26 mouse cellular contexts compared by ENCODE assay signal in the genomic region with DNA sequence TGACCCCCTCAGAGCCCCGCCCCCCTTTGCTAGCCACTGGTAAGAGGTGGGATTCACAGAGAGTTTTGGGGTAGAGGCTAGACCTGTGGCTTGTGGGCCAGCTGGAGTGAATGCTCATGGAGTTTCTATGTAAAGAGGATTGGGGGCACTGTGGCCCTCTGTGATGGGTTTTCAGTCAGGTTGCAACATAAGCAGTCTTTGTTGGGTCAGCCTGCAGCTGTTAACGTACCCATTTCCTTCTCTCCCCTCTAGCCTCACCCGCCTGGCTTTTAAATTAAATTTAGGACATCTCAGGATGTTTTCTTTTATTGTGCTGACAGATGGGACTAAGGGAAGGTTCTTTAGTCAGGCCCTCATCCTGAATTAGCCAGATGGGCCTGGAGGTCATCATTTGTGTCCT.
"Had no signal": no experiment of that assay in that cellular context is flagged by ENCODE, and none has a peak within 500 bp of the region (broad histone marks: within the 10 kb centered on the region; RNA-seq: fewer than 3 reads in every experiment).

No protein-coding gene starts in this region.

- H3K9me3 ChIP-seq: heart, embryonic 13.5 days; heart, embryonic 15.5 days; hindbrain, embryonic 13.5 days; hindbrain, embryonic 15.5 days; limb, embryonic 10.5 days; limb, embryonic 12.5 days; liver, embryonic 13.5 days had no signal

- ATAC-seq: hindbrain, postnatal 0 days; intestine, embryonic 16.5 days had no signal

- H3K27ac ChIP-seq: gastrocnemius, adult 2 months; heart, adult 2 months; heart, embryonic 13.5 days; heart, embryonic 15.5 days; hindbrain, embryonic 13.5 days; hindbrain, embryonic 15.5 days; hindbrain, postnatal 0 days; limb, embryonic 10.5 days; limb, embryonic 12.5 days; liver, embryonic 13.5 days had no signal

- DNase-seq: gastrocnemius, adult 2 months; gastrocnemius, postnatal 10 days; gastrocnemius, postnatal 25 days; heart, adult 11 months; heart, adult 2 months; heart, postnatal 14 days; heart, postnatal 36 days; kidney, adult 18-20 months; kidney, adult 8-10 months; kidney, postnatal 10 days; kidney, postnatal 25 days; kidney, postnatal 4 days; layer of hippocampus, adult 9-11 months; layer of hippocampus, postnatal 36 days; liver; liver, embryonic 13.5 days had no signal

- H3K4me1 ChIP-seq: hindbrain, embryonic 13.5 days; hindbrain, embryonic 15.5 days had no signal

- H3K36me3 ChIP-seq: heart, embryonic 13.5 days; heart, embryonic 15.5 days; hindbrain, embryonic 13.5 days; hindbrain, embryonic 15.5 days; limb, embryonic 10.5 days; limb, embryonic 12.5 days; liver, embryonic 13.5 days had no signal

- H3K9ac ChIP-seq: heart, embryonic 13.5 days; heart, embryonic 15.5 days; hindbrain, embryonic 13.5 days; hindbrain, embryonic 15.5 days; limb, embryonic 12.5 days; liver, embryonic 13.5 days had no signal

- H3K4me3 ChIP-seq: gastrocnemius, adult 2 months; heart, adult 2 months; heart, embryonic 13.5 days; heart, embryonic 15.5 days; hindbrain, embryonic 13.5 days; hindbrain, embryonic 15.5 days; limb, embryonic 10.5 days; limb, embryonic 12.5 days; liver, embryonic 13.5 days had no signal

- H3K4me2 ChIP-seq: heart, embryonic 11.5 days; heart, embryonic 13.5 days; heart, embryonic 15.5 days; hindbrain, embryonic 13.5 days; hindbrain, embryonic 15.5 days; limb, embryonic 12.5 days; liver, embryonic 11.5 days; liver, embryonic 13.5 days had no signal

- H3K27me3 ChIP-seq: heart, embryonic 13.5 days; heart, embryonic 15.5 days; hindbrain, embryonic 13.5 days; hindbrain, embryonic 15.5 days; limb, embryonic 12.5 days; liver, embryonic 13.5 days had no signal
